Mouse (Mus musculus) CH12F3 (cell line): Measurements from ENCODE around the gene Syngr2.
"Not testable (repeated sequence)": the region's sequence is repeated elsewhere in the genome, so short reads cannot be mapped to it uniquely, and the experiment has no call there.

ENCODE experiments used
- in situ Hi-C: fragments of 300-500 bp; cut with MboI; formaldehyde crosslinking; loops from 2 replicates; pipeline ENCODE4 v1.14.3; 2020; ENCODE audit warnings: low sequenced_read_pairs

Syngr2 gene

DNA sequence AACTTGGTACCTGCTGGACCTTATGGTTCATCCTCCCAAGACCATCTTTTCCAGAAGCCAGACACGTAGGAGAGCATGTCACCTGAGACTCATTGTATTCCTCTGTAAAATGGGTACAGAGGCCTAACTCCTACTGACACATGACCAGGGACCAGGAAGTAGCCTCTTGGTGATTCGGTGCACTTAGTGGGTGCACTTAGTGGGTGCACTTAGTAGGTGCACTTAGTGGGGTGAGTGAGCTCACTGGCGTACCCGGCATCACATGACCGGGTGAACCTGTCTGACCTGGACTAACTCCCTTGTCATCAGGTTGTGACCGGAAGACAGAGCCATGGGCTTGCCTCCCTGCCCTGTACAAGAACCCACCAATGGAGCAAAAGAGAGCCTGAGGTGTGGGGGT lies 2.7 kb upstream of the Syngr2 start:
- in situ Hi-C loops, result no loop called here

DNA sequence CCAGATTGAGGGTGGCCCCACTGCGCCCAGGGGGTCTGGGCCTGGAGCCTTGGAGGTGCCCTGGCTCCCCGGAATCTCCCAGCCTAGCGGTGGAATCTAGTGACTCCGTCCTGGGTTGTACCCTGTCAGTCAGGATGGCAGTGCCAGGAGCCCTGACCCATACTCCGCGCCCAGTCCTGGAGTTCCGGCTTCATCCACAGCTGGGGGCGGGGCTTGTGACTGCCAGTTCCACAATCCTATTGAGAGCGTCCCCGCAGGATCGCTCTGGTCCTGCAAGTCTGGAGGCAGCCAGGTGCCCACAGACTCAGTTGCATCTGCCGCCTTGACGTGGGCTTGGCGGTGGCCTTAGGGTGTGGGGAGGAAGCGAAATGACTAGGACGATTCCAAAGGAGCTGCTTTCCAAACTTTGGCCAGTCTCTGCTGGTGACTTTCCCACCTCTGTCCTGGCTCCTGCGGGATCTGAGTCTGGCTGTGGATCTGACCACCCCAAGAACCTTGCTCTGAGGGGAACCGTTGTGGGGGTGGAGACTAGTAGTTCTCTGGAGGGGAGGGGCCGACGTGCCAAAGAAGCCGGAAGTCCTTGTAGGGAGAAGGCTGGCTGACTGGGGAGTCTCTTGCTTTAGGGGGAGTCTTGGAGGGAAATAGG lies 1.1 kb downstream of the Syngr2 start:
- in situ Hi-C loops, result no loop called here

DNA sequence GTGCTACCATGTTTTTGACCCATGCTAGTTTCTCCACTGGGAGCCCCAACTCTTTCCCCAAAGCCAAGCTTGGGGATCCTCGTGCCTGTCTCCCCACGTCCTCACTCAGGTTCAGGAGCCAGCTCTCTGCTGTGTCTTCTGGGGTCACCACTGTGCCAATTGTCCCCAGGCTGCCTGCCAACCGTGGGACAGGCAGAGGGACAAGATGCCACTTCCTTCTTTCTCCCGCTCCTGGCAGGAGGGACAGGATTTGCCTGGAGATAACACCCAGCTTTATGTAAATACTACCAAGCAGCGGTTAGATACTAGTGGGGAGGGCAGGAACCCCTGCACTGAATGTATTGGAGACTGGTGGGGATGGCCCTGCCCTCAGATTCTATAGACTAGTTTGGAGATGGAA lies 4.4 kb downstream of the Syngr2 start:
- in situ Hi-C loops, result no loop called here

GRCm38 (mm10) chr11:117814704-117815366 lies 5.4 kb downstream of the Syngr2 start:
- in situ Hi-C loops, result no loop called here

GRCm38 (mm10) chr11:117815850-117816249 lies 6.4 kb downstream of the Syngr2 start:
- in situ Hi-C loops, result not testable (repeated sequence)

- in situ Hi-C loops, result no loop called here
Observed at GRCm38 (mm10) chr11:117816389-117816996, 7.0 kb downstream of the Syngr2 start.

DNA sequence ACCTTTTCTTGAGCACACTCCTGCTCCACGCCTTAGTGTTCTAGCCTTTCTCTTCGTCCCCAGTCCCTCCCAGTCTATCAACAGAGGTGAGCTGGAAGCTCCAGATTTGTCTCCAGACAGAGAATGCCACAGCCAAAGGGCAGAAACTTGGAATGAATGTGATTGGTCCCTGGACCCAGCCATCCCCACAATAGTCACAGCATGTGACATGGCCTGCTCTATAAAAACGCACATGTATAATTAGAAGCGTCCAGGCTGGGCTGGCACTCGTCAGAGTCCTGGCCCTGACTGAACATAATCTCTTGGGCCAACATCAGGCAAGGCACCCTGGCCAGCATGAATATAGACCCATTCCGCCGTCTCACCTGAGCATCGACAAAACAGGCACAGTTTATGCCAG lies 9.6 kb downstream of the Syngr2 start:
- in situ Hi-C loops, result no loop called here

DNA sequence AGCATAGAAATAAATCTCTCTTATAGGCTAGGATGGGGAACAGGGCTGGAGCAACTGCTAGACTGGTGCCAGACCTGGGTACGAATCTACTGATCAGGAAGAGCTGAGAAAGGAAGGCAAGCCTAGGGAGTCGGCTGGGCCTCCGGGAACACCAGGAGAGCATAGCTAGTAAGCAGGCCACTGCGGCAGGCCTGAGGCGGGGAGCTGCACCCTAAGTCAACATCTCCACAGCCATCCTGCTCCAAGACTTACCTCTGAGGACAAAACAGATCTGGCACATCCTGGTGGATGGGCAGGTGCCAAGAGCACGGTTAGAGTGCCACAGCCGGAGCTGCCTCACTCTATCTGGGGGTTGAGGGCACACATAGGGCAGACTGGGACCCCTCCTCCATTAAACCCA lies 10.7 kb downstream of the Syngr2 start:
- in situ Hi-C loops, result loop anchor here (5.0 kb wide), 1 partner anchor 113 kb away; no protein-coding TSS in a partner anchor

DNA sequence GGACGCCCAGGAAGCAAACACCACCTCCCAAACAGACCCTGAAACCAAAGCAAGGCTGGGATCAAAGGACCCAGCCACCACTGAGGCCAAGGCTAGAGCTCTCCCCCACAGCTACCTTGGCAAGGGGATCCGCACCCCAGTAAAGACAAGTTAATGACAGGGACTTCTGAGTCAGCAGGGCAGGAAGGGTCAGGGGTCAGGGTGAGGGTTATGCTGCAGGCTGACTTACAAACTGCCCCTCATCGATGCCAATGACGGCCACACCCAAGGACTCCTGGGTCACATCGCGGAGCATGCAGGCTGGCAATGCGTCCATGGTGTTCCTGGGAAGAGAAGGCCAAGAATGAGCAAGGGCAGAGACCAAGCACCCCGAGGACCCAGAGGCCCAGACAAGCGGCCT lies 12.4 kb downstream of the Syngr2 start:
- in situ Hi-C loops, result loop anchor here (5.0 kb wide), 1 partner anchor 115 kb away; no protein-coding TSS in a partner anchor

DNA sequence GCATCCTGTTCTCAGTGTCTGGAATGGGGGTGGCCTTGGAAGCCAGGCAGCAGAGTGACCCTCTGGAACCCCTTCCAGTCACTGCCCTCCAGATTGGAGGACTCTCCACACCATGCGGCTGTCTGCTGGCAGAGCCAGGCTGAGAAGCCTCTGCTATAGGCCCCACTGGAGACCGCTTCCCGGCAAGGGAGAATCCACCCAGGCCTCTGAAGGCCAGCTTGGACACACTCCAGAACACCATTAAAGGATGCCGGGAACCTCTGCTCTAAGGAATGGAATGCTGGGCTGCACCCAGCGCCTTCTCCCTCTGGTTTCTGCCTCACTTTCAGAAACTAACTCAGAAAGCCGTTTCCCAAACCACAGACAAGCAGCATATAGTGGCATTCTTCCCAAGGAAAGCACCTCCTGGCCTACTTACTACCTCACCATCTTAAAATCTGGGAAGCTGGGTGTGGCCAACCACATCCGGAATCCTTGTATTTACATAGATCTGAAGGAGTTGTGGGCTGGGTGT lies 13.3 kb downstream of the Syngr2 start:
- in situ Hi-C loops, result loop anchor here (5.0 kb wide), 1 partner anchor 115 kb away; no protein-coding TSS in a partner anchor

DNA sequence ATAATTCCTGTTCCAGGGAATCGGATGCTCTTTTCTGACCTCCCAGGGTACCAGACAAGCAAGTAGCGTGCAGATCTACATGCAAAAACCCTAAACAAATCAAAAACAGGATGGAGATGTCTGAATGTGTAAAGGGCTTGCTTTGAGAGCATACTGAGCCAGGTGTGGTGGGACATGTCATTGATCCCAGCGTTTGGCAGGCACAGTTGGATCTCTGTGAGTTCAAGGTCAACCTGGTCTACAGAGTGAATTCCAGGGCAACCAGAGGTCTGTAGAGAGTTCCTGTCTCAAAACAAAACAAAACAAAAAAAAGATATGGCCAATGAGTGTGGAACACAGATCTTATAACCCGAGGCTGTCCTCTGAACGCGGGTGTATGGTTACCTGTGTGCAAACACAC lies 13.9 kb downstream of the Syngr2 start:
- in situ Hi-C loops, result loop anchor here (5.0 kb wide), 1 partner anchor 116 kb away; no protein-coding TSS in a partner anchor

- in situ Hi-C loops, result loop anchor here (5.0 kb wide), 1 partner anchor 117 kb away; no protein-coding TSS in a partner anchor
Observed at GRCm38 (mm10) chr11:117824060-117824969, 14.8 kb downstream of the Syngr2 start.

DNA sequence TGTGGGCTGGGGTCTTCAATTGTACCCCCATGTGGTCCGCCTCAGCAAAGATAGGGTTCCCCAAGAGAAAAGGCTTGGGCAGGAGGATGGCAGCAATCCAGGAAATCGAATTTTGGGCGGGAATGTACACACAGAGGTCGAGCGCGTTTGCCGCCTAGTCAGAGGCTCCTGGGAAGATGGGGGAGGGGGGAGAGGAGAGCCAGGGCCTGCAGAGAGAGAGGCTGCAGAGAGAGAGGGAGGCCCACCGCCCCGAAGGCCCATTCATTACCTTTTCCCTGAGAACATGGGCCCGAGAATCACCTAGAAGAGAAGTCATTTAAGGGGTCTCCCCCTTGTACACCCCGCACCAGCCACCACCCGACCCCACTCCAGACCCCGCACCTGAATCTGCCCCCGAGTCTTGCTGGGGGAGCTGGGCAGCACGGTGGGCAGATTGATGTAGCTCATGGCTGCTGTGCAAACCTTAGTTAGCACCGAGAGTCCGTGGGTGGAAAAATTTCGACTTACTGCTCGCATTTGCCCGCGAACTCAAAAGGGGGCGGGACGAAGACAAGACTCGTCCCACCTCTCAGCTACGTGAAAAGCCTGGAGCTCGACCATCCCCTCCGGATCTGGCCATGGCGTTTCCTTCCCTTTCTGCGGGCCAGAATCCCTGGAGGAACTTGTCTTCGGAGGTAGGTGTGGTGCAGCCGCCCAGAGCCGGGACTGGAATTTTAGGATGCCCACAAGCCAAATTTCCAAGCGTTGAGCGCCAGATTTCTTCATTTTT lies 16.0 kb downstream of the Syngr2 start, which contains the start of the genes Afmid and Tk1:
Gene Afmid (plus strand): TSS at position 592 of the 769 bp plus-strand sequence.
Gene Tk1 (minus strand): TSS at position 760 of the 769 bp plus-strand sequence.
- in situ Hi-C loops, result no loop called here

DNA sequence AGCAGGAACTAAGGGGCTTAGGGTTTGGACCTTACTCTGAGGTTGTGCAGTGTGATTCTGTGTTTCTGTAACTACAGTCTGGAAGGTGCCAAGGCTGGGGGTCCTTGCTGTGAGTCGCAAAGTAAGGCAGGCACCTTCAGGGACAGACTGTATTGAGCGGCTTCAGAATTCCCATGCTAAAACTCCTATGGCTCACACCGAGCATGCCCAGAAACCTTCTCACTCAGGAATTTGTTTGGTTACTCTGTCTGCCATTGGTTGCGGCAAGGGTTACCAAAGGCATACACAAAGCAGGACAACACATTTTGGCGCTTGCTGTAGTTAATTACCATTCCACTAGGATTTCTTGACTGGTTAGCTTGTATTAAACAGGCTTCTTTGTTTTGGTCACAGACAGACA lies 16.7 kb downstream of the Syngr2 start:
- in situ Hi-C loops, result no loop called here

GRCm38 (mm10) chr11:117826916-117827315 lies 17.4 kb downstream of the Syngr2 start:
- in situ Hi-C loops, result no loop called here

- in situ Hi-C loops, result no loop called here
Observed at GRCm38 (mm10) chr11:117827386-117827785, 17.9 kb downstream of the Syngr2 start.

- in situ Hi-C loops, result no loop called here
Observed at GRCm38 (mm10) chr11:117828149-117828887, 18.9 kb downstream of the Syngr2 start.

- in situ Hi-C loops, result no loop called here
Observed at GRCm38 (mm10) chr11:117828888-117829604, 19.6 kb downstream of the Syngr2 start.
